In the genomic region with DNA sequence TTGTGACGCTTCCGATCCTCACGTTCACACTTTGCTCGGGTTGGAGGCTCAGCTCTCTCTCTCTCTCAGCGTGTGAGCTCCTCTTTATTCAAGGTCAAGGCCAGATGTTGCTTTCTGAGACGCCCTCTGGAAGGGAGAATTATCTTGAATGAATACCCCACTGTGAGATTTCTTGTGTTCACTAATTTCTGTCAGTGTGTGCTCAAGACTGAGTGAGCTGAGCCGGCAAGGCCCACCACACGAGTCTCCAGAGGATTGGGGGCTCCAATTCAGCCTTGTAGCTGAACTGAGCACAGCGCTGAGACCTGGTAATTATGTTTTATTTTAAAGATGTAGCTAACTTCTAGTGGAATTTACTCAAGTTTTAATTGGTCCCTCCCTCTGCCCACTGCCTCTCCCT, we compare ENCODE assay signal across 11 mouse cellular contexts. TPM values are rescaled to one million over a fixed set of nuclear protein-coding genes. Genes with fewer than 3 reads are reported as not detected.
A peak's percentile ranks its signal among the peaks of the same experiment; 100 is the strongest.
DNase-seq lines count a peak whose midpoint lies in the region; ATAC-seq and TF ChIP-seq lines count a peak whose summit lies in the region.
"Had no signal": no experiment of that assay in that cellular context is flagged by ENCODE, and none has a peak within 500 bp of the region (broad histone marks: within the 10 kb centered on the region; RNA-seq: fewer than 3 reads in every experiment).

No protein-coding gene starts in this region.

- peaks cover 55% of the 10 kb centered on the region for H3K36me3 ChIP-seq in heart, embryonic 10.5 days
- H3K36me3 ChIP-seq in forebrain, embryonic 14.5 days (ENCODE audit: control insufficient read depth, insufficient read depth, low read length), result no peaks in the 10 kb centered on the region
- no peaks in the 10 kb centered on the region for H3K36me3 ChIP-seq in midbrain, embryonic 16.5 days (ENCODE audit: control insufficient read depth, insufficient read depth, low read length)

- no peak for ATAC-seq in forebrain, embryonic 14.5 days
- ATAC-seq in midbrain, embryonic 16.5 days, result no peak

- peak overlapping the region; percentile 62; the same call in 1 of the 2 replicates for H3K27ac ChIP-seq in heart, embryonic 10.5 days
- H3K27ac ChIP-seq in left cerebral cortex, adult 2 months, result peak overlapping the region; percentile 82
- peak overlapping the region; percentile 27; the same call in 1 of the 2 replicates for H3K27ac ChIP-seq in forebrain, embryonic 14.5 days (ENCODE audit: low read depth, low read length)
- peak overlapping the region; percentile 2; the same call in 1 of the 2 replicates for H3K27ac ChIP-seq in midbrain, embryonic 16.5 days (ENCODE audit: low read length)

- 61% methylated on average over 9 of the region's 9 CpGs for WGBS in heart, embryonic 10.5 days
- WGBS in forebrain, embryonic 14.5 days, result 24% methylated on average over 9 of the region's 9 CpGs
- 25% methylated on average over 9 of the region's 9 CpGs for WGBS in midbrain, embryonic 16.5 days

- no peak overlapping the region for H3K4me2 ChIP-seq in forebrain, embryonic 14.5 days (ENCODE audit: low read length)
- H3K4me2 ChIP-seq in midbrain, embryonic 16.5 days (ENCODE audit: low read length), result no peak overlapping the region

- H3K9me3 ChIP-seq in heart, embryonic 10.5 days, result no peaks in the 10 kb centered on the region
- H3K9me3 ChIP-seq in forebrain, embryonic 14.5 days (replicated peaks; ENCODE audit: control insufficient read depth, low read length), result no peaks in the 10 kb centered on the region
- H3K9me3 ChIP-seq in midbrain, embryonic 16.5 days (replicated peaks; ENCODE audit: control insufficient read depth, low read length, poor library complexity, severe bottlenecking), result no peaks in the 10 kb centered on the region

- intact Hi-C loops in heart, postnatal 25 days (cut with DNase I), result loop anchor here (10.0 kb wide), 1 partner anchor 58 kb away; no protein-coding TSS in a partner anchor
- intact Hi-C loops in left cerebral cortex, adult 2 months (cut with DNase I), result no loop called here
- intact Hi-C loops in left cerebral cortex, postnatal 4 days (cut with DNase I), result loop anchor here (10.0 kb wide), 1 partner anchor 108 kb away; a partner anchor contains a TSS

- no peak for DNase-seq in heart, embryonic 10.5 days (ENCODE audit: low spot score)
- no peak for DNase-seq in heart, postnatal 25 days (ENCODE audit: low spot score)
- no peak for DNase-seq in left cerebral cortex, adult 2 months (ENCODE audit: extremely low spot score in 1 of 2, low spot score in 2 of 2)
- DNase-seq in left cerebral cortex, postnatal 4 days, result no peak
- peak; percentile 16 for DNase-seq in forebrain, embryonic 14.5 days (ENCODE audit: low spot score)
- no peak for DNase-seq in cerebellum, postnatal 4 days (ENCODE audit: low spot score in 2 of 2)
- no peak for DNase-seq in urinary bladder, adult 18-20 months (ENCODE audit: low spot score in 2 of 2)
- DNase-seq: B cell, adult 2 months; cerebellum, adult 2 months; kidney, adult 8-10 months had no signal

- H3K4me1 ChIP-seq in heart, embryonic 10.5 days, result peaks cover 30% of the 10 kb centered on the region
- peaks cover 35% of the 10 kb centered on the region for H3K4me1 ChIP-seq in forebrain, embryonic 14.5 days (ENCODE audit: control insufficient read depth, insufficient read depth, low read length)
- H3K4me1 ChIP-seq in midbrain, embryonic 16.5 days (ENCODE audit: control insufficient read depth, insufficient read depth, low read length), result peaks cover 25% of the 10 kb centered on the region

- no peak overlapping the region for H3K4me3 ChIP-seq in heart, embryonic 10.5 days
- H3K4me3 ChIP-seq in left cerebral cortex, adult 2 months, result no peak overlapping the region
- H3K4me3 ChIP-seq in forebrain, embryonic 14.5 days (ENCODE audit: low read depth, low read length), result no peak overlapping the region
- no peak overlapping the region for H3K4me3 ChIP-seq in midbrain, embryonic 16.5 days (ENCODE audit: low read depth, low read length)

- no peak for TF ChIP-seq CTCF in left cerebral cortex, adult 2 months (IDR thresholded peaks at IDR 0.05)

- 0 out of 2 replicates have a peak overlapping the region, but pooled peaks have one; percentile 40 for H3K9ac ChIP-seq in forebrain, embryonic 14.5 days (ENCODE audit: low read length)
- no peak overlapping the region for H3K9ac ChIP-seq in midbrain, embryonic 16.5 days (ENCODE audit: low read depth, low read length)

- H3K27me3 ChIP-seq in heart, embryonic 10.5 days (ENCODE audit: insufficient read depth, poor library complexity, severe bottlenecking), result no peaks in the 10 kb centered on the region
- no peaks in the 10 kb centered on the region for H3K27me3 ChIP-seq in forebrain, embryonic 14.5 days (replicated peaks; ENCODE audit: control insufficient read depth, insufficient read depth, low read length)
- no peaks in the 10 kb centered on the region for H3K27me3 ChIP-seq in midbrain, embryonic 16.5 days (ENCODE audit: control insufficient read depth, insufficient read depth, low read depth, low read length)

RNA-seq across cellular contexts. Expression of a gene that starts 20.0 kb away (rescaled TPM):
- polyA plus RNA-seq in heart, embryonic 10.5 days (2016; fragmentation: Nextera tagmentation; extraction: Ambion mirVana), result 19.1 and 23.1 TPM in 2 replicates
- 1 to 10 TPM in 1 of 2 experiments, under 1 TPM in 1; 0.52 to 1.2 TPM for total RNA-seq in heart, postnatal 25 days (2021)
- 1 to 10 TPM; 8.3 to 8.9 TPM for total RNA-seq in left cerebral cortex, adult 2 months (2021)
- total RNA-seq in left cerebral cortex, postnatal 4 days (2021), result 1 to 10 TPM; 1.2 to 2.4 TPM
- 3.8 and 4.0 TPM in 2 replicates for polyA plus RNA-seq in forebrain, embryonic 14.5 days (2014; fragmentation: Nextera tagmentation; extraction: Ambion mirVana)
- 2.9 and 3.7 TPM in 2 replicates for polyA plus RNA-seq in midbrain, embryonic 16.5 days (2015; fragmentation: Nextera tagmentation; extraction: Ambion mirVana)

Comparison
In these comparisons a context has a peak if more than half of its experiments do, and no peak if none do; other contexts are left out.
1. H3K27ac ChIP-seq: peak in every context shown above with its lines; median percentile 82 in left cerebral cortex, adult 2 months; 62 in heart, embryonic 10.5 days; 27 in forebrain, embryonic 14.5 days; 2 in midbrain, embryonic 16.5 days.